Mouse (Mus musculus) CH12F3 (cell line): ENCODE measurements around the gene Mien1.

Experiments used
- in situ Hi-C: fragments of 300-500 bp; cut with MboI; formaldehyde crosslinking; loops from 2 replicates; pipeline ENCODE4 v1.14.3; 2020; ENCODE audit warnings: low sequenced_read_pairs

Gene Mien1

GRCm38 (mm10) chr11:98389221-98389780, 49.5 kb downstream of the Mien1 start:
- in situ Hi-C loops = no loop called here

- in situ Hi-C loops = no loop called here
Observed at GRCm38 (mm10) chr11:98388282-98388681, 50.5 kb downstream of the Mien1 start.
